Mouse (Mus musculus) MEL (cell line): ENCODE results near the gene Pik3r1. TPM values are rescaled to one million over a fixed set of nuclear protein-coding genes. Genes with fewer than 3 reads are reported as not detected.

Experiments
- DNase-seq: peaks from one replicate; pipeline ENCODE4 v3.0.0; 2011; ENCODE audit warnings: low read depth, low spot score
- H3K27ac ChIP-seq: 2 replicates; pipeline ENCODE4 v1.5.1; 2012; ENCODE audit warnings: low read depth, mild to moderate bottlenecking, control low read depth, low read length, moderate library complexity; ENCODE audit not compliant: control insufficient read depth
- H3K27me3 ChIP-seq, 2 experiments: fragments of 150-350 bp in 1 of 2; sonication (generic) in 1 of 2; 2 replicates each; pipeline ENCODE4 v1.6.1; 2012; ENCODE audit warnings: low read length in 2 of 2, mild to moderate bottlenecking in 2 of 2, improper control_type of control experiment in 1 of 2, moderate library complexity in 1 of 2; ENCODE audit not compliant: insufficient read depth in 2 of 2, control insufficient read depth in 1 of 2
- H3K36me3 ChIP-seq, 2 experiments: 2 replicates each; pipeline ENCODE4 v1.6.1; 2012 to 2014; ENCODE audit warnings: low read length in 2 of 2, improper control_type of control experiment in 1 of 2, inconsistent platforms in 1 of 2, mild to moderate bottlenecking in 1 of 2; ENCODE audit not compliant: insufficient read depth in 2 of 2, control insufficient read depth in 1 of 2
- H3K4me1 ChIP-seq, 2 experiments: fragments of 150-350 bp in 1 of 2; sonication (generic) in 1 of 2; 2 replicates each; pipeline ENCODE4 v1.6.1; 2012; ENCODE audit warnings: low read length in 2 of 2, improper control_type of control experiment in 1 of 2, mild to moderate bottlenecking in 1 of 2; ENCODE audit not compliant: insufficient read depth in 2 of 2, control insufficient read depth in 1 of 2
- H3K4me3 ChIP-seq, 2 experiments: fragments of 150-350 bp in 1 of 2; sonication (generic) in 1 of 2; 2 replicates each; pipeline ENCODE4 v1.5.1; 2012; ENCODE audit warnings: low read depth in 2 of 2, low read length in 2 of 2, mild to moderate bottlenecking in 2 of 2, moderate library complexity in 2 of 2, control low read depth in 1 of 2, improper control_type of control experiment in 1 of 2; ENCODE audit not compliant: control insufficient read depth in 1 of 2, insufficient read depth in 1 of 2
- H3K79me2 ChIP-seq: 2 replicates; pipeline ENCODE4 v1.6.1; 2012; ENCODE audit warnings: mild to moderate bottlenecking, low read length, moderate library complexity; ENCODE audit not compliant: control insufficient read depth, poor library complexity, insufficient read depth
- H3K9ac ChIP-seq: 2 replicates; pipeline ENCODE4 v1.6.1; 2012; ENCODE audit warnings: low read depth, mild to moderate bottlenecking, control low read depth, low read length, moderate library complexity; ENCODE audit not compliant: control insufficient read depth, poor library complexity, severe bottlenecking
- H3K9me3 ChIP-seq: fragments of 150-350 bp; sonication (generic); replicated peaks from 2 replicates; pipeline ENCODE4 v1.6.1; 2012; ENCODE audit warnings: mild to moderate bottlenecking, low read length, improper control_type of control experiment, moderate library complexity; ENCODE audit not compliant: insufficient read depth
- CHD2 ChIP-seq: IDR thresholded peaks from 2 replicates; pipeline ENCODE4 v1.6.1; 2011; ENCODE audit warnings: low read length, improper control_type of control experiment
- CTCF ChIP-seq, 3 experiments: IDR thresholded peaks in 2 of 3; conservative IDR thresholded peaks in 1 of 3; 2 replicates each; pipeline ENCODE4 v1.5.1; 2011 to 2012; ENCODE audit warnings: low read length in 3 of 3, low read depth in 2 of 3, mild to moderate bottlenecking in 2 of 3, improper control_type of control experiment in 1 of 3, inconsistent platforms in 1 of 3, mixed read lengths in 1 of 3, moderate library complexity in 1 of 3; ENCODE audit not compliant: control insufficient read depth in 1 of 3, insufficient read depth in 1 of 3, poor library complexity in 1 of 3, severe bottlenecking in 1 of 3
- ELF1 ChIP-seq: IDR thresholded peaks from 2 replicates; pipeline ENCODE4 v1.6.1; 2014; ENCODE audit warnings: low read depth, mild to moderate bottlenecking, inconsistent platforms, low read length, improper control_type of control experiment, moderate library complexity
- EP300 ChIP-seq, 2 experiments: IDR thresholded peaks; 2 replicates each; pipeline ENCODE4 v1.6.1; 2011; ENCODE audit warnings: improper control_type of control experiment in 2 of 2, low read length in 2 of 2, low read depth in 1 of 2, mild to moderate bottlenecking in 1 of 2
- ETS1 ChIP-seq: IDR thresholded peaks from 2 replicates; pipeline ENCODE4 v1.6.1; 2012; ENCODE audit warnings: low read depth, mild to moderate bottlenecking, inconsistent platforms, low read length, improper control_type of control experiment, moderate library complexity
- GATA1 ChIP-seq: IDR thresholded peaks from 2 replicates; pipeline ENCODE4 v1.6.1; 2011; ENCODE audit warnings: low read depth, low read length, improper control_type of control experiment
- HCFC1 ChIP-seq: IDR thresholded peaks from 2 replicates; pipeline ENCODE4 v1.6.1; 2012; ENCODE audit warnings: low read depth, mild to moderate bottlenecking, inconsistent platforms, low read length, improper control_type of control experiment, moderate library complexity
- JUND ChIP-seq: IDR thresholded peaks from 2 replicates; pipeline ENCODE4 v1.6.1; 2011; ENCODE audit warnings: low read depth, mild to moderate bottlenecking, improper control_type of control experiment, low read length
- KAT2A ChIP-seq: conservative IDR thresholded peaks from 2 replicates; pipeline ENCODE4 v1.6.1; 2012; ENCODE audit warnings: low read depth, low read length, improper control_type of control experiment, inconsistent platforms
- MAX ChIP-seq: IDR thresholded peaks from 2 replicates; pipeline ENCODE4 v1.6.1; 2011; ENCODE audit warnings: low read length, improper control_type of control experiment
- NELFE ChIP-seq: IDR thresholded peaks from 2 replicates; pipeline ENCODE4 v1.6.1; 2011; ENCODE audit warnings: low read depth, low read length, improper control_type of control experiment
- NRF1 ChIP-seq: IDR thresholded peaks from 2 replicates; pipeline ENCODE4 v1.6.1; 2014; ENCODE audit warnings: low read depth, mild to moderate bottlenecking, inconsistent platforms, low read length, improper control_type of control experiment, moderate library complexity; ENCODE audit not compliant: poor library complexity, insufficient read depth, severe bottlenecking
- POLR2A ChIP-seq, 2 experiments: IDR thresholded peaks; 2 replicates each; pipeline ENCODE4 v1.6.1; 2011 to 2012; ENCODE audit warnings: low read length in 2 of 2, mild to moderate bottlenecking in 2 of 2, control low read depth in 1 of 2, improper control_type of control experiment in 1 of 2, low read depth in 1 of 2, moderate library complexity in 1 of 2; ENCODE audit not compliant: control insufficient read depth in 1 of 2, insufficient read depth in 1 of 2, poor library complexity in 1 of 2
- POLR2AphosphoS2 ChIP-seq: IDR thresholded peaks from 2 replicates; pipeline ENCODE4 v1.6.1; 2011; ENCODE audit warnings: low read length, improper control_type of control experiment
- POLR2AphosphoS5 ChIP-seq: IDR thresholded peaks from 2 replicates; pipeline ENCODE4 v1.6.1; 2012; ENCODE audit warnings: low read depth, borderline replicate concordance, mild to moderate bottlenecking, inconsistent platforms, low read length, moderate library complexity, mixed read lengths
- RCOR1 ChIP-seq: IDR thresholded peaks from 2 replicates; pipeline ENCODE4 v1.6.1; 2012; ENCODE audit warnings: low read depth, mild to moderate bottlenecking, inconsistent platforms, low read length, improper control_type of control experiment
- SIN3A ChIP-seq: IDR thresholded peaks from 2 replicates; pipeline ENCODE4 v1.6.1; 2012; ENCODE audit warnings: low read length, improper control_type of control experiment, inconsistent platforms
- SMC3 ChIP-seq: IDR thresholded peaks from 2 replicates; pipeline ENCODE4 v1.6.1; 2011; ENCODE audit warnings: low read depth, low read length, improper control_type of control experiment
- TBP ChIP-seq: IDR thresholded peaks from 2 replicates; pipeline ENCODE4 v1.8.0; 2011; ENCODE audit warnings: low read depth, low read length, improper control_type of control experiment
- TCF12 ChIP-seq: IDR thresholded peaks from 2 replicates; pipeline ENCODE4 v1.6.1; 2014; ENCODE audit warnings: low read depth, mild to moderate bottlenecking, inconsistent platforms, low read length, improper control_type of control experiment, moderate library complexity
- USF1 ChIP-seq: IDR thresholded peaks from 2 replicates; pipeline ENCODE4 v1.6.1; 2014; ENCODE audit warnings: low read depth, mild to moderate bottlenecking, inconsistent platforms, low read length, improper control_type of control experiment, moderate library complexity
- ZC3H11A ChIP-seq: IDR thresholded peaks from 2 replicates; pipeline ENCODE4 v1.6.1; 2012; ENCODE audit warnings: low read depth, mild to moderate bottlenecking, inconsistent platforms, low read length, improper control_type of control experiment
- ZMIZ1 ChIP-seq: IDR thresholded peaks from 2 replicates; pipeline ENCODE4 v1.6.1; 2012; ENCODE audit warnings: low read depth, mild to moderate bottlenecking, inconsistent platforms, low read length, improper control_type of control experiment, moderate library complexity
- ZNF384 ChIP-seq: IDR thresholded peaks from 2 replicates; pipeline ENCODE4 v1.6.1; 2012; ENCODE audit warnings: low read depth, mild to moderate bottlenecking, inconsistent platforms, low read length, improper control_type of control experiment
- polyA plus RNA-seq, 2 experiments: library from polyadenylated mRNA; stranded (reverse) in 1 of 2; unstranded in 1 of 2; fragments of >175 nt in 1 of 2; fragments of >200 nt in 1 of 2; gene quantifications; 2 replicates each; pipeline versions ENCODE4 v1.2.1 to v1.2.4; 2012; ENCODE audit warnings: low replicate concordance in 2 of 2, low read depth in 1 of 2; ENCODE audit not compliant: insufficient read length in 2 of 2, insufficient read depth in 1 of 2, missing spikeins in 1 of 2
- total RNA-seq: library from RNA; depleted of rRNA; stranded (reverse); fragments of 300-350 nt; gene quantifications from 2 replicates; pipeline ENCODE4 v1.2.3, GENCODE M21; 2012

The Pik3r1 gene
- total and polyA plus RNA-seq, 3 experiments = 23.8 to 116 (median 41.4) TPM

- Histone ChIP-seq H3K27ac (no peak overlapping the region), H3K79me2 (no peaks in the 10 kb centered on the region), H3K36me3 (peaks cover 0 to 10% of the 10 kb centered on the region in 2 experiments; a peak in 2 of 4 replicates), H3K9me3 (no peaks in the 10 kb centered on the region), H3K4me3 (no peak overlapping the region)
- TF ChIP-seq ELF1 (peak; percentile 54), EP300 (IDR thresholded peaks at IDR 0.05; ENCODE audit: low read depth in 1 of 2, low read length in 2 of 2) (peak; percentile 46 to 61; a peak in 3 of 4 replicates), USF1 (no peak), ETS1 (peak; percentile 44; the same call in 1 of the 2 replicates), SMC3 (0 out of 2 replicates have a peak, but pooled peaks have one; percentile 11), POLR2A (IDR thresholded peaks at IDR 0.05; ENCODE audit: control insufficient read depth in 1 of 2, insufficient read depth in 1 of 2, low read depth in 1 of 2, low read length in 2 of 2, poor library complexity in 1 of 2) (no peak), TCF12 (0 out of 2 replicates have a peak, but pooled peaks have one; percentile 33), JUND (0 out of 2 replicates have a peak, but pooled peaks have one; percentile 9), GATA1 (peak; percentile 69), RCOR1 (peak; percentile 61), NRF1 (no peak), ZNF384 (peak; percentile 66), CHD2 (no peak), SIN3A (0 out of 2 replicates have a peak, but pooled peaks have one; percentile 37)
- TF ChIP-seq, all 39 proteins: peak for 10
- no peak overlapping the region for H3K9ac ChIP-seq
- peak; percentile 56 for DNase-seq
- no peaks in the 10 kb centered on the region for H3K27me3 ChIP-seq
- H3K4me1 ChIP-seq = peaks cover 8 to 18% of the 10 kb centered on the region in 2 experiments
Observed at GRCm38 (mm10) chr13:101673876-101674275, 94.1 kb downstream of the Pik3r1 start.

GRCm38 (mm10) chr13:101668859-101669258 is 99.2 kb downstream of the Pik3r1 start:
- Histone ChIP-seq H3K9me3 (no peaks in the 10 kb centered on the region), H3K27ac (peak overlapping the region; percentile 76), H3K9ac (peak overlapping the region; percentile 67), H3K4me1 (peaks cover 5 to 10% of the 10 kb centered on the region in 2 experiments), H3K27me3 (no peaks in the 10 kb centered on the region), H3K4me3 (peak overlapping the region; percentile 86 to 95), H3K36me3 (peaks cover 0 to 15% of the 10 kb centered on the region in 2 experiments; a peak in 2 of 4 replicates), H3K79me2 (no peaks in the 10 kb centered on the region)
- TF ChIP-seq HCFC1 = 0 out of 2 replicates have a peak, but pooled peaks have one; percentile 9
- TF ChIP-seq NRF1 = no peak
- DNase-seq = peak; percentile 59

- Histone ChIP-seq H3K9ac (peak overlapping the region; percentile 65), H3K4me1 (peaks cover 12 to 39% of the 10 kb centered on the region in 2 experiments), H3K79me2 (no peaks in the 10 kb centered on the region), H3K4me3 (peak overlapping the region; percentile 60), H3K27ac (peak overlapping the region; percentile 68), H3K27me3 (no peaks in the 10 kb centered on the region), H3K36me3 (peaks cover 0 to 41% of the 10 kb centered on the region in 2 experiments; a peak in 2 of 4 replicates), H3K9me3 (no peaks in the 10 kb centered on the region)
- DNase-seq = peak; percentile 94
- peak; percentile 42; the same call in 1 of the 2 replicates for TF ChIP-seq ZMIZ1
- no peak for TF ChIP-seq POLR2AphosphoS5
- TF ChIP-seq ELF1 = 0 out of 2 replicates have a peak, but pooled peaks have one; percentile 19
- no peak for TF ChIP-seq POLR2AphosphoS2
- TF ChIP-seq GATA1 = 0 out of 2 replicates have a peak, but pooled peaks have one; percentile 8
- no peak for TF ChIP-seq RCOR1
- TF ChIP-seq KAT2A = no peak
- TF ChIP-seq ZC3H11A = no peak
- peak; percentile 84 for TF ChIP-seq SIN3A
- TF ChIP-seq ZNF384 = no peak
- TF ChIP-seq ETS1 = peak; percentile 84
- peak; percentile 42; the same call in 1 of the 2 replicates for TF ChIP-seq TBP
- no peak for TF ChIP-seq CTCF (IDR thresholded peaks at IDR 0.05 in 2 of 3, conservative IDR thresholded peaks at IDR 0.05 in 1 of 3; ENCODE audit: control insufficient read depth in 1 of 3, insufficient read depth in 1 of 3, low read depth in 2 of 3, low read length in 3 of 3, poor library complexity in 1 of 3, severe bottlenecking in 1 of 3)
- 0 out of 2 replicates have a peak, but pooled peaks have one; percentile 37 for TF ChIP-seq HCFC1
- peak; percentile 39; the same call in 1 of the 2 replicates for TF ChIP-seq NELFE
- peak; percentile 69 for TF ChIP-seq MAX
- TF ChIP-seq EP300 (IDR thresholded peaks at IDR 0.05; ENCODE audit: low read depth in 1 of 2, low read length in 2 of 2) = peak in 1 of 2 experiments; percentile 68; a peak in 3 of 4 replicates
Observed at GRCm38 (mm10) chr13:101664010-101664409, 104.0 kb downstream of the Pik3r1 start.
